Mouse (Mus musculus) R1 (cell line): Measurements from ENCODE around the gene Phactr4.

Source experiments
- DNase-seq: peaks from one replicate; pipeline ENCODE4 v3.0.0-alpha.2; 2018; ENCODE audit warnings: low read depth, low spot score

The Phactr4 gene

DNA sequence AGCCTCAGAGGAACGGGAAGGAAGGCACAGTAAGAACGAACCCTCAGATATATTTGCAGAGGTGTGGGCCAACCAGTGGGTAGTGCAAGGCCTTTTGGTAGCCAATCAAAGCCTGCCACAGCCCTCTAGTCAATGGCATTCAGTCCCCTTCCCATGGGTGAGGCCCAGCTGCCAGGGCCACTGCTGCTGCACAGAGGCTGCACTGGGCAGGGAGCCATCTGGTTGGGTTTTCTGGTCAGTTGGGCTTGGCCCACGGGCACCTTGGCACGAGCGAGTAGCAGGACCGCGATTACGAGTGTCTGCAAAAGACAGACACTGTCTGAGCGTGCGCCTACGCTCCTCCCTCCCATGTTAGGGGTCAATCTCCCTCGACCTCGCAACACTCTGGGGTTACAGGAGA lies 83.3 kb downstream of the Phactr4 start:
- DNase-seq, result no peak

DNA sequence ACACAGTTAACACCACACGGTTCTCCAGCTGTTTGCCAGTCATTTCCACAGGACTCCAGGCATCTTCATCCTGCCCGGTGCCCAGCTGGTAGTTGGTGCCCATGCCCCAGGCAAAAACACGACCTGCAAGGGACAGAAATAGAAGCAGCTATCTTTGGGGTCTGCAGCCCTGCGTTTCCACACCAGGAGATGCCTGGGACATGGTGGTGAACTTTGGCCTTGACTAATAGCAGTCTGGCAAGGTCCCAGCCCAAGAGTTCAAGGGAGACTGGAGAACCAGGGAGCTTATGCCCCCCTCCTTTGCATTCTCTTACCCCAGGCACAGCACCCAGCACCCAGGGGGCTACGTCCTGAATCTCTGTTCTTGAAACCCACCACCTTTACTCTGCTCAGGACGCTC lies 89.4 kb downstream of the Phactr4 start:
- no peak for DNase-seq

DNA sequence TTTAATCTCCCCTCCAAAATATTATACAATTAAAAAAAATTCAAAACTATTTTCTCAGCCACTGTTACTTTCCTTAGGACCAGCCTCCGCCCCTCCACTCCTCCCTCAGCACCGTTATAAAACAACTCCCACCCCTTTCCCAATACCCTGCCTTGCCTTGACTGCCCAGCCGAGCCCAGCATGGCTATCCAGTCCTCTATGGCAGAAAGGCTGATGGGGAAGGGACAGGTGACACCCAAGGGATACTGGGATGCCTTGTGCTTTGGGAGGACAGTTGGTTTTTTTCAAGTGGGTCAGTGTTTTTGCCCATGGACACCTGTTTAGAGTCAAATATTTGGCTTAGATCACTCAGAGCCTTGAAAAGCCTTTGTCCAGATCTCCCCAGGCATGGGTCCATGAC lies 90.3 kb downstream of the Phactr4 start:
- DNase-seq, result no peak

DNA sequence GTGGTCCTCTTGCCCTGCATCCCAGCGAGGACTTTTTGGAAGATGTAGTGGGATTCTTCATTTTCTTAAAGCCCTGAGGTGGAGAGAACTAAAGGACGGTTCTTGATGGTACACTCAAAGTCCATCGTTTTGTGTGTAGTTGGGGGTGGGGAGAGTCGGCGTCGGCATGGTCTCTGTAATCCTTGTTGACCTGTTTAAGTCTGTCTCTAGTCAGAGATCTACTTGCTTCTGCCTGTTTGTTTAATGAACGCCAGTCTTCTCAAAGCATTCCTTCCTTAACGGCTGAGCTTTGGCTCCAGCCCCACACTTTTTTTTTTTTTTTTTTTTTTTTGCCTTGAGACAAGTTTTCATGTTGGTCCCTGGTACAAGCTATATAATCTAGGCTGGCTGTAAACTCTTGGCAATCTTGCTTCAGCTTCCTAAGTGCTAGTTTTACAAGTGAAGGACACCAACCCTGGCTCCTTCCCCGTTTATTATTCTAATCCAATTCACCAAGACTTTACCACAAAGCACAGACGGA lies 92.4 kb downstream of the Phactr4 start:
- DNase-seq, result no peak

DNA sequence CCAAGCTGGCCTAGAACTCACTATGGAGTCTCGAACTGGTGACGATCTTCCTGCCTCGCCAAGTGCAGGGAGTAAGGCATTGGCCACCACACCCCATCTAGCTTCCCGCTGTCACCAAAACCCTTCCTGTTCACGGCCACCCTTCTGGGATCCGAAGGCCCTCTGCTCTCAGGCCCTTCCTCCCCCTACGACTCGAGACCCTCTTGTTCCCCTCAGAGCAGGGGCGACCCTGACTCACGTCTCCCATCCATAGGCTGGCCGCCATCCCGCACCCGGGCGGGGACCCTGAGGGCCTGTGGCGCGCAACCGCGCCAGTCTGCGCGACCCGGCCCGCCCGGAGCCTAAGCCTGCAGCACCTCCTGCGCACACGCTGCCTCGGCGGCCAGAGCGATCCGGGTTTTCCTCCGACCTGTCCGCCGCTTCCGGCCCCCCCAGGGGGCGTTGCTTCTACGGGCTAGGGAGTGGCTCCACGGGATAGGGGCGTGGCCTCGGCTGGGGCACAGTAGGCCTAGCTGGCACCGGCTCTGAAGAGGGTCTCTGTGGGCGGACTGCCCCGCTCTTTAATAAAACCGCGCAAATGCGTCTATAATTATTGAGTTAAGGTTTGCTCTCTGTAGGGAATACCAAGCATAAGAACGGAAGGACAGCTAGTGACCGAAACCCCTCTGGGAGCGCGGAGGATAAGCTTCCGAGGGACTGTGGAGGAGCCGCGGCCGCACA lies 93.0 kb downstream of the Phactr4 start, which contains the start of gene Trnau1ap:
TSS of gene Trnau1ap (minus strand) at position 424 of the 720 bp plus-strand sequence.
- peak; percentile 95 for DNase-seq

DNA sequence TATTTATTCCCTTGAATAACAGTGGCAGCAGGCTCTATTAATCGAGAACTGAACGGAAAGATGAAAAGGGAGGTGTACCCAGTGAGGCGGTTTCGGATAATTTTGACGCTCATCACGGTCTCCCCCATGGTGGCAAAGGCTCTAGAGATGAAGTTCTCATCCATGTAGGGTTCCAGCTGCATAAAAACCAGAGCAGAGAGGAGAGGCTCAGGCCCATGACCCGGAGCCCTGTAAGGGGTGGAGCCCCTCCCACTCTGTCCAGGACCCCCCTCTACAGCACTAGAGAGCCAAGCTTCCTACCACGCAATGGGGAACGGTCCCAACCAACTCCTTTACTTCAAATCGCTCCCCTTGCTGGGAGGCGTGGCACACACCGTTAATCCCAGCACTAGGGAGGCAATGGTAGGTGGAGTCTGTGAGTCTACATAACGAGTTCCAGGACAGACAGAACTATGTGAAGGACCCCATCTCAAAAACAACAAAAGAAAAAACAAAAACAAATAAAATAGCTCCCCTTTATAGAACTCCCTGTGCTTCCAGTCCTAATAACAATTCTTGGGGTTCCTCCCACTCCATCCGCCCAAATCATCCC lies 93.8 kb downstream of the Phactr4 start:
- peak; percentile 69 for DNase-seq

DNA sequence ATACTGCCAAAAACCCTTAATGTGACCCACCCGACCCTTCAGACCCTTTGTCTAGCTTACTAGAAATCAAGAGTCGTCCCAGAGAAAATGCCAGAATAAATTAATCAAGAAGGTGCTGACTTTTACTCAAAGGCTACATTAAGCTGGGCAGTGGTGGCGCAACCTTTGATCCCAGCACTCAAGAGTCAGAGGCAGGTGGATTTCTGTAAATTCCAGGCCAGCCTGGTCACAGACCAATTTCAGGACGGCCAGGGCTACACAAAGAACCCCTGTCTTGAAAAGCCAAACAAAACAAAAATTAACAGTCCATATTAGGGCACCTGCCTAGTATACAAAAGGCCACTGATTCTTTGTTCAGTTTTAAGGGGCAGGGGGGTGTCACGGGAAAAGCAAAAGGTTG lies 95.8 kb downstream of the Phactr4 start:
- no peak for DNase-seq

DNA sequence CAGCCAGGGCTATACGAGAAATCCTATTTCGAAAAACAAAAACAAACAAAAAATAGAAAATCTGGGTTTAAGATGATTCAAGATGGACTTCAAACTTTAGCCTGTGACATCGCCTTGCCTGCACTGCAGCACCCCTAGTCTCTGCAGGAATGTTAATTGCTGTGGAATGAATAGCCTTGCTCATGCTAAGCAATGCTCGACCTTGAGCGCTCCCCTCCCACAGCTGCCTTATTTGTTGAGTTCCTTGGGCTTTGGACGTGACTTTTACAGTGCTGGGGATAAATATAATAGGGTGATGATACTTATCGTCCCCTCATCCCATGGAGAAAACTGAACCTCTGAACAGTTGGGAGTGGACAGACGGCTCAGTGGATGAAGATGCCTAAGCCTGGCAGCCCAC lies 106.6 kb downstream of the Phactr4 start:
- peak; percentile 96 for DNase-seq

DNA sequence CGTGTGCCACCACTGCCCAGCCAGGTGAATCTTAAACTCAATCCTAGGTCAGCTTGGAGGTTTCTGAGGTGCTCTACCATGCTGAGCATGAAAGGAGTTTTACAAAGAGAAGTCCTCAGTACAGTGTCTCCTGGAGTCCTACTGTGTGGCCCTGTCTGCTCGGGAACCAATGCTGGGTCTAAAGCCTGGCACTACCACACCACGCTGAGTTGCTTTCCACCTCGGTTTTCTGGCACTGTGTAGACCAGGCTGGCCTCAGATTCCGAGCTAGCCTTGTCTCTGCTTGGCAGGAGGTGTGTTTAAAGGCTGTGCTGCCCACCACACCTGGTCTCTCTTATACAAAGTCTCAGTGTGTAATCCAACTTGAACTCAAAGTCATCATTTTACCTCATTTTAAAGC lies 109.7 kb downstream of the Phactr4 start:
- DNase-seq, result no peak

DNA sequence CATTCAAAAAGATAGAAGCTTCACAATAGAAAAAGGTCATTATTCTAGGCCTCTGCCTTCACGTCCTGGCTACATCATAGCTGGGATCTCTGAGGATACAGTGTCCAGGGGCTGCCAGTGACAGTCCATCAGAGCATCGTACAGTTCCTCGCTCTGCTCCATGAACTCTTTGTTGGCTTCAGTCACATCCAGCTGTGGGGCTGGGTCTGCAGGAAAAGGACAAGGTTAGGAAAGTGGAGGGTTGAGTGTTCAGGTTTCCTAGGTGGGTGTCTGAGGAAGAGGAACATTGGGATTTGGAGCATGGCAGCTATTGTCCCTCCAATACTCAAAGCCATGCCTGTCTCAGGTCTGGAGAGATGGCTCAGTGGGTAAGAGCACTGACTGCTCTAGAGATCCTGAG lies 110.5 kb downstream of the Phactr4 start:
- peak; percentile 71 for DNase-seq

DNA sequence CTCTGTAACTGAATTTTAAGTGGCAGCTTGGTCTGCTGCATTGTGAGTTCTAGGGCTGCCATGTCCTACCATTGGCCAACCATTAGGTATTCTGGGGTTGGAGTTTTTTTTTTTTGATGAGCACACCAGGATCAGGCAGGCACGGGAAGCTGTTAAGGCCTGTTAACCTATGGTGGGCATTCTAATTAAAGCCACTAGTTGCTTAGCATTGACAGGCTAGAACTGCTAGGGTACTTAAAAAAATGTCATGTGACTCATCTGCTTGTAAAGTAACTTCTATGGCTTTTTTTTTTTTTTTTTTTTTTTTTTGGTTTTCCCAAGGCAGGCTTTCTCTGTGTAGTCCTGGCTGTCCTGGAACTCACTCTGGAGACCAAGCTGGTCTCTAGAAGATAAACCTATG lies 111.1 kb downstream of the Phactr4 start:
- DNase-seq, result peak; percentile 63

DNA sequence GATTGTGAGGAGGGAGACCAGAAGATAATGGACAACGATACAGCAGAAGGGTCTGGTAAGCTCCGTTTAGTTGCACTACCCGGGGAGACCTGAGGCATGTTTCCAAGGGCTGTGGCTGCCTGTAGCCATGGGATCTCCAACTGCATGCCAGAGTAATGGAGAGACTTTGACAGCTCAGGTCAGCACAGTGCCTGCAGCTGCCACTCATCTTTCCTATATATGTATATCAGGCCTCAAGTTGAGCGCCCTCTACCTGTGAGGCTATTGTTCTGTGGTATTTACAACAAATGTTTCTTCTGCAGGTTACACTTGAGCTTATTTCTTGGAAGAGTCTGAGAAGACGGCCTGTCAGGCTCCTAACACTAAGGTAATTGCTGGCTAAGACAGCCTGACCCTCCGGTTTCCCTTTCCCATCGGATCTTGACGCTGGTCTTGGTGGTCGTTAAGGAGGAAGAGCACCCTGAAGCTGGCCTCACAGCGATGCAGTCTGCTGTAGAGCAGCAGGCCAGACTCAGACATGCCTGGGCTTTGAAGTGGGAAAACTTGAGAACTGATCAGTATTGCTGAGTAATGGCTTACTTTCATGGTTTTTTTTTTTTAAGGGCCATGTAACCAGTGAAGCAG lies 112.3 kb downstream of the Phactr4 start:
- DNase-seq, result peak; percentile 69

DNA sequence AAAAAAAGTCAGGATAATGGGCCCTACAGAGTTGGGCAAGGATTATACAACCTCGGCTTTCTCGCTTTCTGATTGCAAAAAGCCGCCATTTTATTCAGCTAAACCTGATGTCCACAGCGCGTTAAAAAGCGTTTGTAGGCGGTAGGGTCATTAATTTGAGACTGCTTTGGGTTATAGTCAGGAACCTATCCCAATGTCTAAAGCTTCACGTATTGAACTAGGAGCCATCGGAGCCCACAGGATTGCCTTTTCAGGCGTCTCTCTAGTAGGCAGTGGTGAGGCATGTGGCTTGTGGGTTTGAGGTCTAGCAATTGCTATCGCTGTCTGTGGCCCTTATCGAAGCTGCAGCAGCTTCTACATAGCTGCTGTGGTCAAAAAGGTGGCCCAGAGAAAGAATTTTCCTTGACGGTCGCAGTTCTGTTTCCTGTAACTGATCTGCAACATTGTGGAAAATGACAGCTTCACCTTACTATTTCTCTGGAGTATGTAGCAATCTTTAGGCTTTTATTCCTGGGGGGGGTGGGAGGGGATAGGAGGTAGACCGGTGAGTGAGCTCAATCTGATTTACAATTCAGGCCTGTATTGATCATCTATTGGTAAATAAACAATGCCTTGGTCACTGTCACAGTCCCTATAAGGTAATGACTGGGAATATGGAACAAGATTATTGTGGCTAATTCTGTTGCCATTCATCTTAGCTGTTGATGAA lies 113.0 kb downstream of the Phactr4 start:
- peak; percentile 23 for DNase-seq

DNA sequence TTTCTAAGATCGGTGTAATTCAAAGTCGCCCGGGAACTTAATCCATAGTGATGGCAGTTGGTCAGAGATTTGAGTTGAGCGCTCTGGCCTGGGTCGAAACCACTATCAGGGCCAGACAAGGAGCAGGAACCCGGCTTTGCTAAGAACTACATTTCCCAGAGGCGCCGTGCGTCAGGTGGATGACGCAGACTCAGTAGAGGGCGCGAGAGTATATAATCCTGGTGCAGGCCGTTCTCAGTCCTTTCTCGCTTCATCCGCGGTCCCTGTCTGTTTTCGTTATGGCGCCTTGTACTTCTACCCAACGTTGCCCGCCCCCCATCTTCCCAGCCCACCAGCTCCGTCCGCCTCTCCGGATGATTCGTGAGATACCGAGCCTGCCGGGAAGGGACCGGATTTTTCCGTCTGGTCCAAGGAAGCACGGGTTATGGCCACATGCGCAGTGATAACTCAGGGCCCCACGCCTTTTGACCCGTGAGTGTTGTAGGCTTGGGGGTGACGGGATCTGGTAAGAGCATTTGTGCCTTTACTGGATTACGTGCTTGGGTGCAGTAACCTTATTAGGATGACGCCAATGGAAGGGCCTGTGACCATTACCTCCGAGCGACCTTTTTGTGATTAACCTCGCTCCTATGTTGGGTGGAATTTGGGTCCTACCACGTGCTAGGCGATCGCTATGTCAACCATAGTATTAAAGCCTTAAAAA lies 113.7 kb downstream of the Phactr4 start:
- DNase-seq, result peak; percentile 95

DNA sequence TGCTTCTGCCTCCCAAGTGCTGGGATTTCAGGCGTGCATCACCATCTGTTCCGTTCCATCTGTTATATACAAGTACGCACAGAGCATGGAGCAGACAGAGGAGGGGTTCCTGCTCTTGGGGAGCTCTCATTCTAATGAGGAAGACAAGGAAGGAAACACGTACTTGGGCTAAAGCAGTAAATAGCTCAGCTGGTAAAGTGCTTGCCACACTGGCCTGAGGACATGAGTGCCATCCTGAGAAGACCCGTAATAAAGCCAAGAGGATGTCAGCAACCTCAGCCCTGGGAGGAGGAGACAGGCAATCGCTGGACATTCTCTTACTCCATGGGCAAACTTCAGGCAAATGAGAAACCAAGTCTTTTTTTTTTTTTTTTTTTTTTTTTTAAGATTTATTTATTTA lies 116.3 kb downstream of the Phactr4 start:
- DNase-seq, result peak; percentile 25
